Mouse (Mus musculus) kidney, adult 2 months (tissue): Measurements from ENCODE around the gene Mast3. TPM values are rescaled to one million over a fixed set of nuclear protein-coding genes. Genes with fewer than 3 reads are reported as not detected.

Experiments
- DNase-seq: peaks from one replicate; pipeline ENCODE4 v3.0.0; 2021
- H3K27ac ChIP-seq: fragments of 200-500 bp; 2 replicates; pipeline ENCODE4 v1.5.1; 2012; ENCODE audit warnings: low read depth, low read length, control low read depth, inconsistent platforms; ENCODE audit not compliant: insufficient read depth
- H3K27me3 ChIP-seq: fragments of 200-500 bp; replicated peaks from 2 replicates; pipeline ENCODE4 v1.6.1; 2012; ENCODE audit warnings: mild to moderate bottlenecking, moderate library complexity, low read length, inconsistent platforms; ENCODE audit not compliant: control insufficient read depth, insufficient read depth
- H3K36me3 ChIP-seq: fragments of 200-500 bp; 2 replicates; pipeline ENCODE4 v1.6.1; 2012; ENCODE audit warnings: mild to moderate bottlenecking, moderate library complexity, low read length, inconsistent platforms; ENCODE audit not compliant: control insufficient read depth, insufficient read depth
- H3K4me1 ChIP-seq: fragments of 200-500 bp; 2 replicates; pipeline ENCODE4 v1.6.1; 2011; ENCODE audit warnings: low read length; ENCODE audit not compliant: control insufficient read depth, insufficient read depth
- H3K4me3 ChIP-seq: fragments of 200-500 bp; 2 replicates; pipeline ENCODE4 v1.5.1; 2011; ENCODE audit warnings: mild to moderate bottlenecking, low read depth, low read length, control low read depth; ENCODE audit not compliant: insufficient read depth
- CTCF ChIP-seq: fragments of 200-500 bp; conservative IDR thresholded peaks from 2 replicates; pipeline ENCODE4 v1.5.1; 2011; ENCODE audit warnings: low read depth, mild to moderate bottlenecking, control low read depth, low read length, moderate library complexity, mixed read lengths; ENCODE audit not compliant: insufficient read depth, insufficient read length
- POLR2A ChIP-seq: fragments of 200-500 bp; IDR thresholded peaks from one replicate; pipeline ENCODE4 v1.6.1; 2011; ENCODE audit warnings: low read depth, low read length, control low read depth
- WGBS: fragments of 180-500 bp; shearing (Covaris S2); methylation state at CpG from one replicate; pipeline ENCODE4 v1.1.7; 2018; 5-methylcytosine and 5-hydroxymethylcytosine counted together
- polyA plus RNA-seq: library from polyadenylated mRNA; depleted of rRNA; stranded (reverse); fragments of >200 nt; gene quantifications from 2 replicates; pipeline ENCODE4 v1.2.3, GENCODE M21; 2012

The Mast3 gene
- polyA plus RNA-seq, 1 experiment: 25.3 TPM

DNA sequence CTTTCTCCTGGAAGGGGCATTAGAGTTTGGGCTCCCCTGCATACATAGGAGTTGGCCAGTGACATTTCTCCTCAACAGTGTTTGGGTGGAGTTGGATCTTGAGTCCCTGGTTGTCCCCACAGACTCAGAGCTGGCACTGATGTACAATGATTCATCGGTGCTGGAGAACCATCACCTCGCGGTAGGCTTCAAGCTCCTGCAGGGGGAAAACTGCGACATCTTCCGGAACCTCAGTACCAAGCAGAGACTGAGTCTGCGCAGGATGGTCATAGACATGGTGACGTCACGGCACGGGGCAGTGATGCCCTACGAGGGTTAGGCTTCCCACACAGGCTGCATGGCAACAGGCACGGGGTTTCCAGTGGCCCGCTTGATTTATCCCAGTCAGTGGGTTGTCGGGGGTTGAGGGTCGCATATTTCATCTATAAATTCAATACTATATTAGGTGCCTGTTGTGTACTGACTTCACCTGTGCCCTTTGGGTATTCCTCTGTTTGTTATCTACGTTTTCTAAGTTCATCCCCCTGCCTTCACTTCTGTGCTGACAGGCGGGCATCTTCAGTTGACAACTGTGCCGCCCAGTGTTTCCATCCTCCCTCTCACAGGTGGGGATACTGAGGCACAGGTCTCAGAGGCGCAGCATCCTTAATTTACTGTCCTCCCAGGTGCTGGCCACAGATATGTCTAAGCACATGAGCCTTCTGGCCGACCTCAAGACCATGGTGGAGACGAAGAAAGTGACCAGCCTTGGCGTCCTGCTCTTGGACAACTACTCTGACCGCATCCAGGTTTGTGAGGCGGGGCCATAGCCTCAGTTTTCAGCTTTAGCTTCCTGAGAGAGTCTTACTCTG is 56.4 kb downstream of the Mast3 start:
- Histone ChIP-seq H3K4me1 (peaks cover 5% of the 10 kb centered on the region; the same call in 1 of the 2 replicates), H3K4me3 (no peak overlapping the region), H3K36me3 (no peaks in the 10 kb centered on the region), H3K27me3 (no peaks in the 10 kb centered on the region), H3K27ac (no peak overlapping the region)
- 92% methylated on average over 23 of the region's 23 CpGs for WGBS
- TF ChIP-seq POLR2A (no peak), CTCF (no peak)
- DNase-seq: no peak

GRCm38 (mm10) chr8:70747211-70747890 is 57.5 kb downstream of the Mast3 start:
- Histone ChIP-seq H3K36me3 (no peaks in the 10 kb centered on the region), H3K27me3 (no peaks in the 10 kb centered on the region), H3K27ac (no peak overlapping the region), H3K4me3 (no peak overlapping the region), H3K4me1 (peaks cover 3% of the 10 kb centered on the region; the same call in 1 of the 2 replicates)
- TF ChIP-seq CTCF (no peak), POLR2A (no peak)
- 84% methylated on average over 18 of the region's 18 CpGs for WGBS
- no peak for DNase-seq

- no peak overlapping the region for H3K27ac ChIP-seq
- peaks cover 3% of the 10 kb centered on the region; the same call in 1 of the 2 replicates for H3K4me1 ChIP-seq
- TF ChIP-seq CTCF (no peak), POLR2A (no peak)
- 76% methylated on average over 9 of the region's 9 CpGs for WGBS
- no peak for DNase-seq
- H3K4me3 ChIP-seq: no peak overlapping the region
- H3K36me3 ChIP-seq: no peaks in the 10 kb centered on the region
- H3K27me3 ChIP-seq: no peaks in the 10 kb centered on the region
Measured at GRCm38 (mm10) chr8:70746676-70747075, 58.2 kb downstream of the Mast3 start.

DNA sequence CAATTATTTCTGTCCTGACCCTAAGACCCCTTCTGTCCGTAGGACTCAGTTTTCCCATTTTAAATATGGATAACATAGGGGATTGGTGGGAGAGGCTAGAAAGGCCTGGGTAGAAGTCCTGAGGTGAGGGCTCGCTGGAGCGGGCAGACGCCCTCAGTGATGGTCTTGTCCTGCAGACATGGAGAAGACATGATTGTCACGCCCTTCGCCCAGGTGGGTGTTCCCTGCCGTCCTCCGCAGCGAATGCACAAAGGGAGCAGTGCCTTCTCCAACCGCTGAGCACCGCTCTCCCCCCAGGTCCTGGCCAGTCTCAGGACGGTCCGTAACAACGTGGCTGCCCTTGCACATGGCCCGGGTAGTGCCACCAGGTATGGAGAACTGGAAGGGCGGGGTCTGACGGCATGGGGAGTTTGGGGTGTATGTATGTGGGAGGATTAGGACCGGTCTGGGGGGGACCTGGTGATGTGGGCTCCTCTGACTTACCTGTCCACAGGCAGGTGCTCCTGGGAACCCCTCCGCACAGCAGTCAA is 59.1 kb downstream of the Mast3 start:
- TF ChIP-seq CTCF (no peak), POLR2A (no peak)
- Histone ChIP-seq H3K27me3 (no peaks in the 10 kb centered on the region), H3K36me3 (no peaks in the 10 kb centered on the region), H3K4me3 (no peak overlapping the region), H3K27ac (no peak overlapping the region), H3K4me1 (peaks cover 3% of the 10 kb centered on the region; the same call in 1 of the 2 replicates)
- no peak for DNase-seq
- WGBS: 73% methylated on average over 19 of the region's 19 CpGs

DNA sequence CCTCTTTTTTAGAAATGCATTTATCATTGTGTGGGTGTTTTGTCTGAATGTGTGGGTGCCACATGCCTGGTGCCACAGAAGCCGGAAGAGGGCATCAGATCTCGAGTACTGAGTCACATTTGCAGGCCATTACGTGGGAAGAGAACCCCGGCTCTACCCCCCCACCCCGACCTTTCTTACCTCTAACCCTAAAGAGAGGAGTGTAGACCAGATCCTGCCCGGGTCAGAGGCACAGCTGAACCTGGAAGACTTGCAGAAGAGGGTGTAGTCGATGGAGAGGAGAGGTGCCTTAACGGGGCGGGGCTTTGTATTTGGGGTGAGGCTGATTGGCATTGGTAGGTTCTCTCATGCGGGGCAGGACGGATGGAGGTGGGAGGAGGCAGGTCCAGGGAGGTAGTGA is 60.0 kb downstream of the Mast3 start:
- 53% methylated on average over 11 of the region's 11 CpGs for WGBS
- Histone ChIP-seq H3K4me3 (no peak overlapping the region), H3K27ac (peak overlapping the region; percentile 49), H3K4me1 (peaks cover 3% of the 10 kb centered on the region; the same call in 1 of the 2 replicates), H3K27me3 (no peaks in the 10 kb centered on the region), H3K36me3 (no peaks in the 10 kb centered on the region)
- TF ChIP-seq POLR2A: no peak
- TF ChIP-seq CTCF: no peak
- DNase-seq: no peak

DNA sequence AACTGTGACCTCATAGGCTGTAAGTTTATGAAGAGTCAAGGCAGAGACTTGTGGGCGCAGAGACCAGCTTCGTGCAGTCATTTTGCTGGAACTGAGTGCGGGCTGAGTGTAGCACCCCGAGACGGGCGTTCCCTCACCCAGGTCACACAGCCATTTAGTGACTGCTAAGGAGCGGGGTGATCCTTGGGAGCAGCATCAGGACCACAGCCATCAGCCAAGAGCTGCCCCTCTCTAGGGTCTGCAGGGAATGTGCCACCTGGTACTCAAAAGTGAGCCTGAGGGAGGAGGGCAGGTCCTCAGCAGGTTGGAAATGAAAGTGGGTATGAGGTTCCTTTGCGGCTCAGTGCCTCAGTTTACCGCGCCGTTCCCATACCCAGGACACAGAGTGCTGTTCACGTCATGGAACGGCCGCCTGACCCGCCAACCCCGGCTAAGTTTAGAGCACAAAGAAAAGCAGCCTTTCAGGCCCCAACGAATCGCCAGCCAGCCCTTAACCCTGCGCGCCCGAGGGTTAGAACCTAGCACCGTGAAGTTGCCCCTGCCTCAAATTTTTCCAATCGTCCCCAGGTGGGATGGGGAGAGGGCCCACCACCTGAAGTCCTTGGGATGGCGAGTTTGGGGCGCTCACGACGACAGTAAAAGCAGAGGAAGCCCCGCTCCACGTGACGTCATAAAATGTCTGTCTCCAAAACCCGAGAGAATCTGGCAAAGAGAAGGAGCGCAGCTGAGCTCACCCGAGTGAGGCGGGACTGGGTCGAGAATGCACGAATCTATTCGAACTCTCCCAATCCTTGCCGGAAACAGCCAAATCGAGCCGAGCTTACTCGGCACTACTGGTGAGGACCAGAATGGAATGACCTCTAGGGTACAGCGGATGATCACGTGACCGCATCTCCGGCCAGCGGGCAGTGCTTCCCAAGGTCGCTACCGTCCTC is 60.9 kb downstream of the Mast3 start:
- H3K27me3 ChIP-seq: no peaks in the 10 kb centered on the region
- H3K36me3 ChIP-seq: no peaks in the 10 kb centered on the region; the same call in 1 of the 2 replicates
- peak overlapping the region; percentile 38 for H3K4me3 ChIP-seq
- DNase-seq: peak; percentile 95
- 12% methylated on average over 48 of the region's 48 CpGs for WGBS
- H3K4me1 ChIP-seq: peaks cover 3% of the 10 kb centered on the region; the same call in 1 of the 2 replicates
- TF ChIP-seq POLR2A: peak; percentile 47
- TF ChIP-seq CTCF: 0 out of 2 replicates have a peak, but pooled peaks have one; percentile 19
- H3K27ac ChIP-seq: peak overlapping the region; percentile 49
